Mouse (Mus musculus) cerebellum, adult 9-11 months (tissue): ENCODE measurements around the gene Theg.

ENCODE experiments used
- DNase-seq: peaks from one replicate; pipeline ENCODE4 v3.0.0; 2022

Gene Theg

GRCm38 (mm10) chr10:79587061-79587751 lies at the start of gene Theg:
Gene Theg, minus strand, starts transcription at chr10:79587331.
- no peak for DNase-seq

- DNase-seq: peak; percentile 65
These were observed 49.2 kb upstream of the Theg start for GRCm38 (mm10) chr10:79636287-79636686.

- DNase-seq: no peak
These were observed 46.1 kb upstream of the Theg start for GRCm38 (mm10) chr10:79633006-79633777.

- DNase-seq: no peak
These were observed 44.3 kb upstream of the Theg start for GRCm38 (mm10) chr10:79631432-79631831.

GRCm38 (mm10) chr10:79628377-79628776 lies 41.2 kb upstream of the Theg start:
- no peak for DNase-seq

- no peak for DNase-seq
These were observed 39.0 kb upstream of the Theg start for GRCm38 (mm10) chr10:79626156-79626555.

- DNase-seq: no peak
These were observed 38.3 kb upstream of the Theg start for GRCm38 (mm10) chr10:79625398-79625797.

- no peak for DNase-seq
These were observed 36.8 kb upstream of the Theg start for GRCm38 (mm10) chr10:79623950-79624349.

- DNase-seq: no peak
These were observed 29.2 kb upstream of the Theg start for GRCm38 (mm10) chr10:79616376-79616775.

- peak; percentile 67 for DNase-seq
These were observed 28.7 kb upstream of the Theg start for GRCm38 (mm10) chr10:79615860-79616259.

GRCm38 (mm10) chr10:79614305-79614643 lies 27.1 kb upstream of the Theg start:
- no peak for DNase-seq

- peak; percentile 86 for DNase-seq
These were observed 26.6 kb upstream of the Theg start, which contains the start of gene C2cd4c for GRCm38 (mm10) chr10:79613578-79614304. Gene C2cd4c, minus strand, starts transcription at chr10:79614025.

GRCm38 (mm10) chr10:79612192-79613135 lies 25.3 kb upstream of the Theg start:
- peak; percentile 49 for DNase-seq

GRCm38 (mm10) chr10:79611296-79611695 lies 24.2 kb upstream of the Theg start:
- DNase-seq: no peak

GRCm38 (mm10) chr10:79609276-79609675 lies 22.1 kb upstream of the Theg start:
- no peak for DNase-seq

GRCm38 (mm10) chr10:79607892-79608291 lies 20.8 kb upstream of the Theg start:
- DNase-seq: no peak

- DNase-seq: no peak
These were observed 19.4 kb upstream of the Theg start for GRCm38 (mm10) chr10:79606537-79606936.

- DNase-seq: no peak
These were observed 10.8 kb upstream of the Theg start for GRCm38 (mm10) chr10:79597936-79598230.

GRCm38 (mm10) chr10:79597051-79597935 lies 10.2 kb upstream of the Theg start:
- no peak for DNase-seq

- DNase-seq: no peak
These were observed 8.4 kb upstream of the Theg start for GRCm38 (mm10) chr10:79595590-79595929.

- peak; percentile 66 for DNase-seq
These were observed 7.9 kb upstream of the Theg start for GRCm38 (mm10) chr10:79594872-79595589.
